Mouse (Mus musculus) 416B (cell line): Measurements from ENCODE around the gene Vmn1r8.
"Not testable (repeated sequence)": the region's sequence is repeated elsewhere in the genome, so short reads cannot be mapped to it uniquely, and the experiment has no call there.

Source experiments
- DNase-seq: peaks from one replicate; pipeline ENCODE4 v3.0.0; 2011; ENCODE audit warnings: low read depth

Gene Vmn1r8

DNA sequence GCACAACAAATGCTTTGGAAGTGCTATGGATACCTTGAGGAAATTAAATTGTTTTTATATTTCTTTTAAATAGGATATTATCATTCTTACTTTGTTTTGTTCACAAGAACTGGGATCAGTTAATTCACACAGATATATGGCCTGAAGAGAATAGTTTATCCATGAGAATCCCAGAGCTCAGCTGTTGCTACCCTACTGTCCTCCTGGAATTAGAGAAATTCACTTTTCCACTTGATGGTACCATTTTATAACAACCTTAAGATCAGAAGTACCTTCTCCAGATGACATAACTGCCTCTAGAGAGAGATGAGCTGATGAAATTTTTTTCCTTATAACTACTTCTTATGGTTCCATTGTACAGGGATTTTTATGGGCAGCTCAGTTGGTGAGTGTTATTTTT lies at the start of gene Vmn1r8:
Vmn1r8 (plus strand) TSS at position 301 of the 400 bp plus-strand sequence.
- no peak for DNase-seq

DNA sequence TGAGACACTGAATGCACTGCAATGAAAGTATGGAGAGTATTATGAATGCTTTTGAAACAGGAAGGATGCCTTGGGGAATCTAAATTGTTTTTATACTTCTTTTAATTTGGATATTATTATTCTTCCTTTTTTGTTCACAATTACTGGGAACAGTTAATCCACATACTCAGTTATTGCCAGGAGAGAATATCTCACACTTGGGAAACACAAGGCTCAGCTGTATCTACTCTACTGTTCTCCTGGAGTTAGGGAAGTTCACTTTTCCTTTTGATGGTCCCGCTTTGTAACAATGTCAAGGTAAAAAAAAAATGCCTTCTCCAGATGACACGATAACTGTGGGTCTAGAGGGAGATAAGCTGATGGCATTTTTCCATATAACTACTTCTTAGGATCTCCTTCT lies 35.1 kb upstream of the Vmn1r8 start, which contains the start of gene Vmn1r6:
Vmn1r6 (plus strand) TSS at position 301 of the 400 bp plus-strand sequence.
- no peak for DNase-seq

DNA sequence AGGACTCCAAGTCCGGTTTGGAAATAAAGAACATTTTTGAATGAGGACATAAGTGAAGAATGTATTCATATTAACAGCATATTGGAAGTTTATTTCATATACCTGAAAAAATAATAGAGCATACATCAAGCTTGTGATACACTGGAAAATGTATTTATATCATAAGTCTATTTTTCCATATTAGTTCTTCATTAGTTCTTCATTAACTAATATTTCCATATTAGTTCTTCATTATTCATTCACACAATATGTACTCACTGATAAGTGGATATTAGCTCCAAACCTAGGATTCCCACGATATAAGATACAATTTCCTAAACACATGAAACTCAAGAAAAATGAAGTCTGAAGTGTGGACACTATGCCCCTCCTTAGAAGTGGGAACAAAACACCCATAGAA lies 6.9 kb upstream of the Vmn1r8 start, which contains the start of gene Vmn1r7:
Vmn1r7 (minus strand) TSS at position 101 of the 400 bp plus-strand sequence.
- DNase-seq, result not testable (repeated sequence)

DNA sequence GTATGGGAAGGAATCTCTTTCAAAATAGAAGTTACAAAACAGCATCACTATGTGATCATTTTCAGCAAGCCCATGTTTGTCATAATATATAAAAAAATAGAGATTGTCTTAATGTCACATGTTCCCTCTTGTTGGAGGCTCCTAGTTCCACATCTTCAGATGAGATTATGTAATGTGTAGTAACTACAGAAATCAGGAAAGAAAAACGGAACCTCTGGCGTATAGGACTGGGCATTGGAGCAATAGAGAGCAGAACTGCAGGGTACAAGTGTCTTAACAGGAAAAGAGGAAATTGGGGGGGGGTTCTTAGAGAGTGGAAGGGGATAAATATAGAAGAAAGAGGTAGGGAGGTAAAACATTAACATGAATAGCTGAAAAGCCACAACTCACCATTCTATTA lies 2.6 kb downstream of the Vmn1r8 start:
- DNase-seq, result no peak

DNA sequence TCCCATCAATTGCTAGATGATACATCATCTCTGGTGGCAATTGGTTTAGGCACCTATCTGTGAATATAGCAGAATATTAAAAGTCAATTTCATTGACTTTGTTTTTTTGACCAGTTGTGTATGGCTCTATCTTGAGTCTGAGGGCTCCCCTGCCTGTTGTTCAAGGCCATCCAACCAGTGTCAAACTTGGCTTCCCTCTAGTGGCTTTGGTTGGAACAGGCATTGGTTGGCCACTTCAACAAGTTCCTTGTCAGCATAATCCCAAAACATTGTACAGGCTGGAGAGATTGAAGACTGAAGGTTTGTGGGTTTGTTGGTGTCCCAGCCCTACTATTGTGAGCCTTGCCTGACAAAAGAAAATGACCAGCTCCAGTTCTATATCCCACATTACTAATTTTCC lies 31.6 kb downstream of the Vmn1r8 start:
- peak; percentile 73 for DNase-seq

DNA sequence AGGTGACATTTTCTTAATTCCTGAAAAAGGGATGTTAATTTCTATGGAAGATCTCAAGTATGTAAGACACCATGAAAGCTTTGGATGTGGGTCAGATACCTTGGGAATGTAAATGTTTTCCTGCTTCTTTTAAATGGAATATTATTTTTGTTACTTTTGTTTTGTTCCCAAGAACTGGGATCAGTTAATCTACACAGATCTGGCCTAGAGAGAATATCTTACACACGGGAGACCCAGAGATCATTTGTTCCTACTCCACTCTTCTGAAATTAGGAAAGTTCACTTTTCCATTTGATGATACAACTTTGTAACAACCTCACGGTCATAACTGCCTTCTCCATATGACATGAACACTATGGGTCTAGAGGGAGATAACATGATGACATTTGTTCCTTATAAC lies 34.4 kb downstream of the Vmn1r8 start, which contains the start of gene Vmn1r9:
Vmn1r9 (plus strand) TSS at position 301 of the 400 bp plus-strand sequence.
- DNase-seq, result no peak
